Mouse (Mus musculus) lung, embryonic 16.5 days (tissue): ENCODE results near the gene Rps16. TPM values are rescaled to one million over a fixed set of nuclear protein-coding genes. Genes with fewer than 3 reads are reported as not detected.

ENCODE experiments used
- polyA plus RNA-seq: library from polyadenylated mRNA; unstranded; fragments of >200 nt; fragmentation: Nextera tagmentation; extraction: Ambion mirVana; gene quantifications from 2 replicates; pipeline ENCODE4 v1.2.1, GENCODE M21; 2015

Gene Rps16
- polyA plus RNA-seq, 1 experiment from 2014 or later, result 1,007 TPM

Other genes with a start within 250 kb of the Rps16 start
- gene 9530053A07Rik, start 221.2 kb upstream of the Rps16 start, polyA plus RNA-seq, result 0.06 TPM in 1 of 2 replicates, not detected in the other
- gene Fbl, start 180.9 kb upstream of the Rps16 start, polyA plus RNA-seq, result 69.3 and 84.5 TPM in 2 replicates
- gene Dyrk1b, start 171.2 kb upstream of the Rps16 start, polyA plus RNA-seq, result 12.3 TPM in 2 replicates
- gene Eid2, start 82.8 kb upstream of the Rps16 start, polyA plus RNA-seq, result 1.2 and 1.9 TPM in 2 replicates
- 7.9 and 9.6 TPM in 2 replicates for gene Eid2b, start 72.9 kb upstream of the Rps16 start, polyA plus RNA-seq
- not detected in 2 replicates for gene Selenov, start 59.5 kb upstream of the Rps16 start, polyA plus RNA-seq
- gene Dll3, start 48.4 kb upstream of the Rps16 start, polyA plus RNA-seq, result 0.20 and 0.43 TPM in 2 replicates
- 120 and 124 TPM in 2 replicates for gene Timm50, start 38.6 kb upstream of the Rps16 start, polyA plus RNA-seq
- gene Supt5, start 11.9 kb upstream of the Rps16 start, polyA plus RNA-seq, result 84.4 and 91.8 TPM in 2 replicates
- gene Plekhg2, start 21.9 kb downstream of the Rps16 start, polyA plus RNA-seq, result 69.0 and 70.0 TPM in 2 replicates
- gene Zfp36, start 29.6 kb downstream of the Rps16 start, polyA plus RNA-seq, result 23.9 and 26.8 TPM in 2 replicates
- gene Med29, start 42.1 kb downstream of the Rps16 start, polyA plus RNA-seq, result 46.8 and 50.2 TPM in 2 replicates
- gene Paf1, start 42.3 kb downstream of the Rps16 start, polyA plus RNA-seq, result 87.6 and 89.7 TPM in 2 replicates
- 46.6 and 47.1 TPM in 2 replicates for gene Gmfg, start 86.8 kb downstream of the Rps16 start, polyA plus RNA-seq
- gene Lrfn1, start 101.3 kb downstream of the Rps16 start, polyA plus RNA-seq, result 1.5 and 1.8 TPM in 2 replicates
- not detected in 2 replicates for gene Ifnl2, start 159.8 kb downstream of the Rps16 start, polyA plus RNA-seq
- not detected in 2 replicates for gene Ifnl3, start 172.2 kb downstream of the Rps16 start, polyA plus RNA-seq
- not detected in 2 replicates for gene Sycn, start 190.2 kb downstream of the Rps16 start, polyA plus RNA-seq
- not detected in 2 replicates for gene Nccrp1, start 196.6 kb downstream of the Rps16 start, polyA plus RNA-seq
- gene Samd4b, start 247.5 kb downstream of the Rps16 start, polyA plus RNA-seq, result 11.9 and 15.1 TPM in 2 replicates
- gene Pak4, start 247.5 kb downstream of the Rps16 start, polyA plus RNA-seq, result 58.2 and 60.5 TPM in 2 replicates